Mouse (Mus musculus): ENCODE results near the gene Sppl2b. TPM values are rescaled to one million over a fixed set of nuclear protein-coding genes. Genes with fewer than 3 reads are reported as not detected.

Gene Sppl2b
- polyA plus RNA-seq, 1 experiment = 110 TPM

DNA sequence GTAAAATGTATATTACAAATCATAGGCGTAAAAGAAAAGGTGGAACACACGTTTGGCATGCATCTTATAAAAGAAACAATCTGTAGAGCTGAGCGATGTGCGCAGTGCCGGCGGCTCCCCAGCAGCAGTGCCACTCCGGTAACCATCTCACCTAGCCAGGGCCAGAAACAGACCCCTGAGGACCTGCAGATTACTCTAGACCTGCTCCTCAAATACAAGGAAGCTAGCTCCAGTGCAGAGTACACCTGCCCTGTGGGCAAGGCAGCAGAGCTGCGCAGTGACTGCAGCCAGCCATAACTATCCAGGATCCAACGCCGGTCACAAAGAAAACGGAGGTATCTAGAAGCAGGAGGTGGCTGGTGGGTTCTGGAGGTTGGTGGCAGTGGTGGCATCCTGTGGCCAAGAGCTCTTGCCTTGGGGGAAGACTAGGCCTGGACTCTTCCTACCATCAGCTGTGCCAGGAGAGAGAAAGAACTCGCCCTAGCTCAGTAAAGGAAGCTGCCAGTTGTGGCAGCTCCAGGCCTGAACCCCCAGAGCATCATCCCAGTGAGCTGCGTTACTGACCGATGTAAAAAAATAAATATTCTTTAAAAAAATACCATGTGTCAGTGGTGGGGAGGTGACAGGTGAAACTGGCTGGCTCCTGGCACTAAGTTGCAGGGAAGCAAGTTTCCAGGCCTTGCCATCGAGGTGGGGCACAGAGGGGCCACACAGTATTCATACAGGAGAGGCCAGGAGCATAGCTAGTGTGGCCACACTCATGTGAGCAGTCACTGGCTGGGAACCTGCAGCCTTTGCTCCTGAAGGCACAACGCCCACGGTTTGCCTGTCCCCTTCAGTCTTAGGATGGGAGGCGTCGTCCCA lies 46.6 kb downstream of the Sppl2b start:
- no peak for DNase-seq (ENCODE audit: low read depth)

DNA sequence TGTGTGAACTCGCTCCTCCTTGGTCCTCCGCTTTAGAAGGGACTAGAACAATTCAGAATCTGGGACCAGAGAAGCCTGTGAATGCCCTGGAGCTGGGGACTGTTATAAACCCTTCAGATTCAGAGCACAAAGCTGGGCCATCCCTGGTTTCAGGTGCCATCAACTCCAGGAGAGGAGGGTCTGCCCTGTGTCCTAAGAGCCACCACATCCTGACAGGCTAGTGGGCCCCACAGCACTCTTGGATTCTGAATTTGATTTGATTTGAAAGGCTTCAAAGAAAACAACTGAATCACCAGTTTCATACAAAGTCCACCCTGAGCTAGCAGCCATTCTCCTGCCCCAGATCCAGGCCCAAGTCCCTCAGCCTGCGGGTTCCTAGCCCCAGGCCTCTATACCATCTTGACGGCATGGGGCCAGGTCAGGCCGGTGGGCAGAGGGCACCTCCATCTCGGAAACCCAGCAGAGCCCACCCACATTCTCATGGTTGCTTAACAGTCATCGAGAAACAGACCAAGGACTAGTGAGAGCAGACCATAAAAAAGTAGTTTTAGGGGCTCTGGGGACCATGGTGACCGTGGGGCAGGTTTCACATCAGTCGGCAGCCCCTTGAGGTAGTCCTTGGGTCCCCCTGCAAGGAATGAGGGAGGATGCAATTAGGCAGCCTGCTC lies 47.3 kb downstream of the Sppl2b start:
- TF ChIP-seq CTCF (IDR thresholded peaks at IDR 0.05; ENCODE audit: borderline replicate concordance, extremely low read depth, insufficient read depth, insufficient read length) (no peak), POLR2A (IDR thresholded peaks at IDR 0.05; ENCODE audit: borderline replicate concordance, extremely low read depth, insufficient read depth, insufficient read length, poor library complexity, severe bottlenecking) (no peak)
- no peak for DNase-seq (ENCODE audit: low read depth)

More for the DNA sequence above, 46.6 kb downstream of the Sppl2b start:
- TF ChIP-seq POLR2A (IDR thresholded peaks at IDR 0.05; ENCODE audit: borderline replicate concordance, extremely low read depth, insufficient read depth, insufficient read length, poor library complexity, severe bottlenecking) = no peak

DNA sequence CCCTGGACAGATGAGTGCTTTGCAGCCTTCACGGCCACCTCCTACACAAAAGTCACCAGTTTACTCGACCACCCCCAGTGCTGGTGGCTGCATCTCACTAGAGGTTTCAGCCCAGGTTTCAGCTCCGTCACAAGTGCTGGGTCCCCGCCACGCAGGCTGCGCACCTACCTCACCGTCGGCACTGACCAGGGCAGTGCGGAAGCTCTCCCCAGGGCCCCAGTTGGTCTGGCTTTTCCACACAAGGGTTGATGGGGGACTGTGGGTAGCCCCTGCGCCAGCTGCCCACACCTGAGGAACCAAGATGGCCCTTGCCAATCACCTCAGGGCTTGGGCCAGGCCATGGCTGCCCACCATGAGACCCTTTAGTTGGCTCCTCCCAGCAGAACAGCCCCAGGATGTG lies 48.2 kb downstream of the Sppl2b start:
- no peak for DNase-seq (ENCODE audit: low read depth)
- TF ChIP-seq CTCF (IDR thresholded peaks at IDR 0.05; ENCODE audit: borderline replicate concordance, extremely low read depth, insufficient read depth, insufficient read length) (no peak), POLR2A (IDR thresholded peaks at IDR 0.05; ENCODE audit: borderline replicate concordance, extremely low read depth, insufficient read depth, insufficient read length, poor library complexity, severe bottlenecking) (no peak)

DNA sequence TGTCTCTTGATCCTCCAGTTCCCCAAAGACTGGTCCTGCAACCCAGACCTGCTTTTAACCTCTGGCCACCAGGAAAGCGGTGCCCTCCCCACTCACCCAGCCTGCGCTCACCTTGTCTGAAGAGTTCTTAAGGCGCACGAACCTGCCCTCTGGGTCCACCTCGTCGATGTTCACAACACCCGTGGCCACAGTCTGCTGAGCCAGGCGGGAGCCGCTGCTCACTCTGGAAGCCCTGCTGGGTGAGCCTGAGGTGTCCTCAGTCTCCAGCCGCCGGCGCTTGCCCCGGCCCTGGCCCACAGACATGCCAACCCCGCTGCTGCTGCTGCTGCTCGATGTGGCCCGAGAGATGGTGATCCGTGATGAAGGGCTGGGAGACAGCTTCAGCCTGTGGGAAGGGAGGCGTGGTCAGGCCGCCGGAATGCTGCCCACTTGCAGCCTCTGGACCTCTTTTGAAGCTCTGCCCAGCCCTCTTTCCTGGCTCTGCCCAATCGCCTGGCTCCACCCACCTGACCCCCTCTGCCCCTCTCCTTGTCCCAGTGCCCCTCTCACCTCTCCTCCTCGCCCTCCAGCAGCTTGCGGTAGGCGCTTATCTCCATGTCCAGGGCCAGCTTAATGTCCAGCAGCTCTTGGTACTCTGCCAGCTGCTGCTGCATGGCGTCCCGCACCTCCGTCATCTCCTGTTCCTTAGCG lies 49.1 kb downstream of the Sppl2b start:
- TF ChIP-seq POLR2A (IDR thresholded peaks at IDR 0.05; ENCODE audit: borderline replicate concordance, extremely low read depth, insufficient read depth, insufficient read length, poor library complexity, severe bottlenecking) = no peak
- TF ChIP-seq CTCF (IDR thresholded peaks at IDR 0.05; ENCODE audit: borderline replicate concordance, extremely low read depth, insufficient read depth, insufficient read length) = no peak
- no peak for DNase-seq (ENCODE audit: low read depth)

DNA sequence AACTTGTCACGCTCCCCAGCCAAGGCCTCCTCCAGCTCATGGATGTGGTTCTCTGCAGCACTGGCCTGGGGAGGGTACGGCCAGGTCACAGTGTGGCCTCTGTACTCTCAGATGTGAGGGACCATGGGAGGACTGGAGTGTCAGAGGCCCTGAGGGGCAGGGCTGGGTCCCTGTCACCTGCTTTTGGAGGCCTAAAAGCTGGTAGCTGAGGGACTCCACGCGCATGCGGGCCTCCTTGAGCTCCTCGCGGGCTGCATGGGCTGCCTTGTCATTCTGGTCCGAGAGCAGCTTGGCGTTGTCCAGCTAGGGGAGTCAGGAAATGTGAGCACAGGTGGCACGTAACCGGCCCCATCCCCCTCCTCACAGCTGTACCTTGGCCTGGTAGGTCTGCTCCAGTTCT lies 49.6 kb downstream of the Sppl2b start:
- no peak for TF ChIP-seq POLR2A (IDR thresholded peaks at IDR 0.05; ENCODE audit: borderline replicate concordance, extremely low read depth, insufficient read depth, insufficient read length, poor library complexity, severe bottlenecking)
- no peak for TF ChIP-seq CTCF (IDR thresholded peaks at IDR 0.05; ENCODE audit: borderline replicate concordance, extremely low read depth, insufficient read depth, insufficient read length)
- no peak for DNase-seq (ENCODE audit: low read depth)

DNA sequence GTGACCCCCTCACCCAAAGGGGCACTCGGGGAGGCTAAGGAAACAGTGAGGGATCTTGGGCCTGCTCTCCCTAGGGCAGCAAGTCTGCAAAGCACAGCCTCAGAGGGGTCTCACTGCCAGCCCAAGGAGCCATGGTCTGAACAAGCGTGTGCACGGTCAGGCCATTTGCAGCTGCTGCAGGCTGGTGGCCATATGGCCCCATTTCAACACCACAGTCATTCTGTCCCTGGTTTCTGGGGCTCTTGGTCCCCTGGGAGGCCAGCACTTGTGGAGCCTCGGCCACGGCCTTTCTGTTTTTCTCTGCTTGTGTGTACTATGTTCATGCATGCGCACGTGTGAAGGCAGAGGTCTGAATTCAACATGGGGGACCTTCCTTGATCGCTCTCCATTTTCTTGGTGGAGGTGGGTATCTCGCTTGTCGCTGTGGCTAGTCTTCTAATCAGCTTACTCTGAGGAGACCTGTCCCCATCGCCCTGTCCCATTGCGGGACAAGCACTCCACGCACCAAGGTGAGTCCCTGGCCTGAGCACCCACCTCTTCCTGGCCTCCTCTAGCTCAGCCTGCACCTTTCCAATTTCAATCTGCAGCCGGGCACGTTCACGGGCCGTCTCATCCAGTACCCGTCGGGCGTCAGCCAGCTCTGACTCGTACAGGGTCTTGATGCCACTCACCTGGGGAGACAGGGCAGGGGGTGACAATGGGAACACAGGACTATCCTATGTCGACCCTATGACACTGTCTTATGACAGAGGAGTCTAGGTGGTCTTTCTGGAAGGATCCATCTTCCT lies 54.5 kb downstream of the Sppl2b start:
- TF ChIP-seq POLR2A (IDR thresholded peaks at IDR 0.05; ENCODE audit: borderline replicate concordance, extremely low read depth, insufficient read depth, insufficient read length, poor library complexity, severe bottlenecking) = no peak
- TF ChIP-seq CTCF (IDR thresholded peaks at IDR 0.05; ENCODE audit: borderline replicate concordance, extremely low read depth, insufficient read depth, insufficient read length) = no peak
- no peak for DNase-seq (ENCODE audit: low read depth)

DNA sequence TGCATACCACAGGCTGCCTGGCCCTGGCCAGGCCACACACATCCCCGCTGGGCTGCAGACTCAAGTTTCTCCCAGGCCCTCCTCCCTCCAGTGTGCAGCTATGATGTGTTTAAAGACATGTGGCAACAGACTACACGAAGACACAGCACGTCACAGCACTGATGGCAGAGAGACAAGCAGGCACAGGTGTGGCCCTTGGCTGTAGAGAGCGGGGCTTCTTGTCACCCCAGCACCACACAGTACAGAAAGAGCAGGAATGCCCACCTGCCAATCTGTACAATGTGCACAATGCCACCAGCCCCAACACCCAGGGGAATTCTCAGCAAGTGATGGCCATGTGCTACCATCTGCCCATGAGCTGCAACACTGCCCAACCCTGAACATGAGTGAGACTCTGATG lies 56.3 kb downstream of the Sppl2b start:
- DNase-seq (ENCODE audit: low read depth) = no peak
- no peak for TF ChIP-seq CTCF (IDR thresholded peaks at IDR 0.05; ENCODE audit: borderline replicate concordance, extremely low read depth, insufficient read depth, insufficient read length)
- TF ChIP-seq POLR2A (IDR thresholded peaks at IDR 0.05; ENCODE audit: borderline replicate concordance, extremely low read depth, insufficient read depth, insufficient read length, poor library complexity, severe bottlenecking) = no peak

DNA sequence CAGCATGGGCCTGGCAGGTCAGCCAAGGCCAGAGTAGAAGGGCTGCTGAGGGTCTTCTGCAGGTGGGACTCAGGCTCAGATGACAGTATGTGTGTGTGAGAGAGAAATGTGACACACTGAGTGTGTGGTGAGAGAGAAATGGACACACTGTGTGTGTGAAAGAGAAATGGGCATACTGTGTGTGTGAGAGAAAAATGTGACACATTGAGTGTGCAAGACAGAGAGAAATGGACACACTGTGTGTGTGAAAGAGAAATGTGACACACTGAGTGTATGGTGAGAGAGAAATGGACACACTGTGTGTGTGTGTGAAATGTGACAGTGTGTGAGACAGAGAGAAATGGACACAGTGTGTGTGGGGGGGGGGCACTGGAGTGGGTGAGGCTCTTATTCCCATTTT lies 56.8 kb downstream of the Sppl2b start:
- TF ChIP-seq POLR2A (IDR thresholded peaks at IDR 0.05; ENCODE audit: borderline replicate concordance, extremely low read depth, insufficient read depth, insufficient read length, poor library complexity, severe bottlenecking) (no peak), CTCF (IDR thresholded peaks at IDR 0.05; ENCODE audit: borderline replicate concordance, extremely low read depth, insufficient read depth, insufficient read length) (no peak)
- no peak for DNase-seq (ENCODE audit: low read depth)

DNA sequence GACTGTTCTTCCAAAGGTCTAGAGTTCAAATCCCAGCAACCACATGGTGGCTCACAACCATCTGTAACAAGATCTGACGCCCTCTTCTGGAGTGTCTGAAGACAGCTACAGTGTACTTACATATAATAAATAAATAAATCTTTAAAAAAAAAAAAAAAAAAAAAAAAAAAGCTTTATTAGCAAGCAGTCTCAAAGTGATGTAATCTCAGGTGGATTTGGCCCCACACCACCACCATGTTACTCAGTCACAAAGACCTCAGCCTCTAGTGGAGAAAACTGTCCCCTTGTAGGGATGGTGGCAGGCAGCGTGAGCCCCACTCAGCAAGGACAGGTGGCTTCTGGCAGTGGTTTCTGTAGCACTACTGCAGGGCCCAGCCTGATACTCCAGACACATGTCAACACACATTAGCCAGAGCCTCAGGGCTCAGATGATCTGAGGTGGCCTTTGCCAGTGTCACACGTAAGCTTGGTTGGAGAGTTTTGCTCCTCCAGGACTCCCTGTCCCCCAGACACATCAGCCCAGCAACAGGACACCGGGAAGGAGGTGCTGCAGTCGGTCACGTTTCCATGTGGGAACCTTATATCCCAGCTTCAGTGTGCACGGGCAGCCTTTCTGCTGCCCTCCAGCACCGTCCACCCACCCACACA lies 58.4 kb downstream of the Sppl2b start:
- TF ChIP-seq CTCF (IDR thresholded peaks at IDR 0.05; ENCODE audit: borderline replicate concordance, extremely low read depth, insufficient read depth, insufficient read length) (no peak), POLR2A (IDR thresholded peaks at IDR 0.05; ENCODE audit: borderline replicate concordance, extremely low read depth, insufficient read depth, insufficient read length, poor library complexity, severe bottlenecking) (no peak)
- no peak for DNase-seq (ENCODE audit: low read depth)

DNA sequence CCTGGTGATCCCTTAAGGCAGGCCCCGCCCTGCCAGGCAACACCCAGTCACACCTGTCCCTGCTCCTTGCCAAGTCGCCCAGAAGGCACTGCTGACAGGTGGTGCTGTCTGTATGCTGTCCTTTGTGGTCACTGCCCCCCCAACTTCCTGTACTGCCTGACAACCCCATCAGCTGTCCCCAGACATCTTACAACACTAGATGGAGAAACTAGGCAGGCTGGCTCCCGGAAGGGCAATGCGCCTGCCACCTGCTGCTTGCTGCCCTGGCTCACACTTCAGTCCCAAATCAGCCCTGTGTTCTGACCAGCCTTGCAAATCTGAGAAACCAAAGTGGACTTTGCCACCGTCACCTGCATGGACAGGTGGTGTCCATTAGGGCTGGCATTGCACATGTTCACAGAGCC lies 59.2 kb downstream of the Sppl2b start:
- no peak for DNase-seq (ENCODE audit: low read depth)

More for the DNA sequence above, 59.2 kb downstream of the Sppl2b start:
- TF ChIP-seq CTCF (IDR thresholded peaks at IDR 0.05; ENCODE audit: borderline replicate concordance, extremely low read depth, insufficient read depth, insufficient read length) (no peak), POLR2A (IDR thresholded peaks at IDR 0.05; ENCODE audit: borderline replicate concordance, extremely low read depth, insufficient read depth, insufficient read length, poor library complexity, severe bottlenecking) (no peak)
